14 mouse cellular contexts compared by ENCODE assay signal in genomic region chr5:113122326-113123054, GRCm38 (mm10). TPM values are rescaled to one million over a fixed set of nuclear protein-coding genes. Genes with fewer than 3 reads are reported as not detected.
DNase-seq lines count a peak whose midpoint lies in the region; ATAC-seq lines count a peak whose summit lies in the region.
"Had no signal": no experiment of that assay in that cellular context is flagged by ENCODE, and none has a peak within 500 bp of the region (broad histone marks: within the 10 kb centered on the region; RNA-seq: fewer than 3 reads in every experiment).

No protein-coding gene starts in this region.

- no peaks in the 10 kb centered on the region for H3K27me3 ChIP-seq in heart, embryonic 11.5 days (ENCODE audit: control insufficient read depth, insufficient read depth, low read length)
- H3K27me3 ChIP-seq in embryonic facial prominence, embryonic 13.5 days = no peaks in the 10 kb centered on the region; the same call in 1 of the 2 replicates
- H3K27me3 ChIP-seq in limb, embryonic 11.5 days (ENCODE audit: control insufficient read depth, insufficient read depth, low read length) = no peaks in the 10 kb centered on the region

- no peak overlapping the region for H3K4me3 ChIP-seq in heart, embryonic 11.5 days (ENCODE audit: low read depth, low read length)
- H3K4me3 ChIP-seq in embryonic facial prominence, embryonic 13.5 days = no peak overlapping the region
- H3K4me3 ChIP-seq in limb, embryonic 11.5 days (ENCODE audit: low read depth, low read length) = no peak overlapping the region
- H3K4me3 ChIP-seq: myocyte had no signal

- peak overlapping the region; percentile 23 for H3K4me2 ChIP-seq in heart, embryonic 11.5 days
- H3K4me2 ChIP-seq in embryonic facial prominence, embryonic 13.5 days = 0 out of 2 replicates have a peak overlapping the region, but pooled peaks have one; percentile 31
- peak overlapping the region; percentile 10; the same call in 1 of the 2 replicates for H3K4me2 ChIP-seq in limb, embryonic 11.5 days (ENCODE audit: low read depth, severe bottlenecking)

- no peaks in the 10 kb centered on the region for H3K36me3 ChIP-seq in heart, embryonic 11.5 days (ENCODE audit: control insufficient read depth, insufficient read depth, low read length)
- no peaks in the 10 kb centered on the region for H3K36me3 ChIP-seq in embryonic facial prominence, embryonic 13.5 days
- no peaks in the 10 kb centered on the region for H3K36me3 ChIP-seq in limb, embryonic 11.5 days (ENCODE audit: control insufficient read depth, insufficient read depth, low read length)

- H3K9me3 ChIP-seq in heart, embryonic 11.5 days (replicated peaks; ENCODE audit: control insufficient read depth, low read length) = no peaks in the 10 kb centered on the region
- H3K9me3 ChIP-seq in embryonic facial prominence, embryonic 13.5 days = 0 out of 2 replicates have a peak, but pooled peaks cover 2% of the 10 kb centered on the region
- H3K9me3 ChIP-seq in limb, embryonic 11.5 days (ENCODE audit: control insufficient read depth, low read length) = no peaks in the 10 kb centered on the region

- ATAC-seq in heart, embryonic 11.5 days (replicated peaks; ENCODE audit: insufficient number of reproducible peaks, low FRiP score, low TSS enrichment) = 0 out of 2 replicates have a peak, but pooled peaks have one; percentile 27
- ATAC-seq in embryonic facial prominence, embryonic 13.5 days (ENCODE audit: insufficient number of reproducible peaks, insufficient read depth, low FRiP score, low TSS enrichment, low read depth) = no peak
- ATAC-seq in limb, embryonic 11.5 days (ENCODE audit: insufficient number of reproducible peaks, low FRiP score, low TSS enrichment, low read depth) = no peak

- H3K9ac ChIP-seq in heart, embryonic 11.5 days (ENCODE audit: low read depth, low read length) = no peak overlapping the region
- 0 out of 2 replicates have a peak overlapping the region, but pooled peaks have one; percentile 16 for H3K9ac ChIP-seq in embryonic facial prominence, embryonic 13.5 days
- H3K9ac ChIP-seq in limb, embryonic 11.5 days (ENCODE audit: low read length) = no peak overlapping the region

- H3K27ac ChIP-seq in heart, embryonic 11.5 days (ENCODE audit: low read depth, low read length) = peak overlapping the region; percentile 54; the same call in 1 of the 2 replicates
- H3K27ac ChIP-seq in embryonic facial prominence, embryonic 13.5 days = peak overlapping the region; percentile 73
- H3K27ac ChIP-seq in limb, embryonic 11.5 days (replicated peaks; ENCODE audit: low read depth, low read length) = no peak overlapping the region

- H3K4me1 ChIP-seq in heart, embryonic 11.5 days (ENCODE audit: control insufficient read depth, insufficient read depth, low read length) = peaks cover 58% of the 10 kb centered on the region
- peaks cover 56% of the 10 kb centered on the region for H3K4me1 ChIP-seq in embryonic facial prominence, embryonic 13.5 days
- H3K4me1 ChIP-seq in limb, embryonic 11.5 days (ENCODE audit: control insufficient read depth, insufficient read depth, low read length) = peaks cover 42% of the 10 kb centered on the region

- 11% methylated on average over 12 of the region's 12 CpGs for WGBS in heart, embryonic 11.5 days (ENCODE audit: insufficient replicate concordance)
- WGBS in embryonic facial prominence, embryonic 13.5 days = 34% methylated on average over 12 of the region's 12 CpGs
- 20% methylated on average over 12 of the region's 12 CpGs for WGBS in limb, embryonic 11.5 days

- DNase-seq in heart, adult 8-10 months (ENCODE audit: low spot score) = no peak
- DNase-seq in 416B (ENCODE audit: low read depth) = peak; percentile 29
- no peak for DNase-seq in limb, embryonic 11.5 days (ENCODE audit: low spot score)
- DNase-seq in cerebellum, postnatal 25 days = no peak
- DNase-seq in urinary bladder, postnatal 14 days (ENCODE audit: low spot score) = no peak
- no peak for DNase-seq in spleen, adult 12 weeks (ENCODE audit: low spot score)
- DNase-seq: kidney, postnatal 14 days; lung, adult 2 months; right cerebral cortex, adult 18-20 months; thymus, postnatal 14 days had no signal

RNA-seq across cellular contexts. Expression of gene Crybb3, which starts 41.1 kb away (rescaled TPM):
- polyA plus RNA-seq in heart, embryonic 11.5 days (2014; fragmentation: Nextera tagmentation; extraction: Ambion mirVana) = 0.56 and 0.77 TPM in 2 replicates
- 1 to 10 TPM in 1 of 4 experiments, under 1 TPM in 3; 0.92 to 1.3 (median 0.93) TPM for total RNA-seq in heart, adult 8-10 months (2022)
- polyA plus RNA-seq in embryonic facial prominence, embryonic 13.5 days (2015; fragmentation: Nextera tagmentation; extraction: Ambion mirVana) = 1.3 and 2.5 TPM in 2 replicates
- polyA plus RNA-seq in limb, embryonic 11.5 days (2014; fragmentation: Nextera tagmentation; extraction: Ambion mirVana) = 0.39 and 0.78 TPM in 2 replicates

RNA-seq across cellular contexts. Expression of gene Crybb2, which starts 52.6 kb away (rescaled TPM):
- polyA plus RNA-seq in heart, embryonic 11.5 days (2014; fragmentation: Nextera tagmentation; extraction: Ambion mirVana) = not detected in 2 replicates
- total RNA-seq in heart, adult 8-10 months (2022) = not detected
- polyA plus RNA-seq in embryonic facial prominence, embryonic 13.5 days (2015; fragmentation: Nextera tagmentation; extraction: Ambion mirVana) = not detected in 2 replicates
- not detected in 2 replicates for polyA plus RNA-seq in limb, embryonic 11.5 days (2014; fragmentation: Nextera tagmentation; extraction: Ambion mirVana)
- total RNA-seq: heart, adult 18-20 months had no signal
- polyA plus RNA-seq: lung, adult 2 months; myocyte had no signal
